Mouse (Mus musculus) liver, embryonic 13.5 days (tissue): ENCODE results near the gene 1110012L19Rik. TPM values are rescaled to one million over a fixed set of nuclear protein-coding genes. Genes with fewer than 3 reads are reported as not detected.

Experiments used
- polyA plus RNA-seq: library from polyadenylated mRNA; unstranded; fragments of >200 nt; fragmentation: Nextera tagmentation; extraction: Ambion mirVana; gene quantifications from 2 replicates; pipeline ENCODE4 v1.2.1, GENCODE M21; 2015

The 1110012L19Rik gene
- polyA plus RNA-seq, 1 experiment from 2014 or later: 11.5 TPM

Other genes with a start within 250 kb of the 1110012L19Rik start
- gene Ids, start 20.8 kb upstream of the 1110012L19Rik start, polyA plus RNA-seq: 0.52 and 0.59 TPM in 2 replicates
- 14.4 and 17.0 TPM in 2 replicates for gene Tmem185a, start 91.3 kb downstream of the 1110012L19Rik start, polyA plus RNA-seq